Mouse (Mus musculus): Measurements from ENCODE around the gene Vamp2. TPM values are rescaled to one million over a fixed set of nuclear protein-coding genes. Genes with fewer than 3 reads are reported as not detected.

The Vamp2 gene
- polyA plus RNA-seq, 1 experiment = 51.8 TPM

DNA sequence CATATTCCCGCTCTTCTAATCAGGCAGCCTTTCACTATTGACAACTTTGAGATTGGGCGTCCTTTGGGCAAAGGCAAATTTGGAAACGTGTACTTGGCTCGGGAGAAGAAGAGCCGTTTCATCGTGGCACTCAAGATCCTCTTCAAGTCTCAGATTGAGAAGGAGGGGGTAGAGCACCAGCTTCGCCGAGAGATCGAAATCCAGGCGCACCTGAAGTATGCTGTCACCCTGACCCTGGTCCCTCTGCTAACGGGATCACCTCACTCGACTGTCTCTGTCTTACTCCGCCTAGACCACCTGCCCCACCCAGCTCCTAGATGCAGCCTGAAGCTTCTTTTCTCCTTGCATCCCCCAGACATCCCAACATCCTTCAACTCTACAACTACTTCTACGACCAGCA, 40.1 kb upstream of the Vamp2 start:
- no peak for TF ChIP-seq USF1 (IDR thresholded peaks at IDR 0.05; ENCODE audit: low read depth)
- no peak for TF ChIP-seq TCF12 (IDR thresholded peaks at IDR 0.05; ENCODE audit: insufficient read depth, poor library complexity, severe bottlenecking)
- Histone ChIP-seq H3K4me3 (no peak overlapping the region), H3K4me2 (ENCODE audit: low read depth) (no peak overlapping the region), H3ac (ENCODE audit: control insufficient read depth, insufficient read length) (no peak overlapping the region), H3K79me2 (ENCODE audit: control insufficient read depth, insufficient read depth) (peaks cover 50% of the 10 kb centered on the region), H3K36me3 (ENCODE audit: control insufficient read depth, insufficient read depth) (no peaks in the 10 kb centered on the region), H3K27me3 (ENCODE audit: control insufficient read depth, insufficient read depth, insufficient read length) (no peaks in the 10 kb centered on the region)

DNA sequence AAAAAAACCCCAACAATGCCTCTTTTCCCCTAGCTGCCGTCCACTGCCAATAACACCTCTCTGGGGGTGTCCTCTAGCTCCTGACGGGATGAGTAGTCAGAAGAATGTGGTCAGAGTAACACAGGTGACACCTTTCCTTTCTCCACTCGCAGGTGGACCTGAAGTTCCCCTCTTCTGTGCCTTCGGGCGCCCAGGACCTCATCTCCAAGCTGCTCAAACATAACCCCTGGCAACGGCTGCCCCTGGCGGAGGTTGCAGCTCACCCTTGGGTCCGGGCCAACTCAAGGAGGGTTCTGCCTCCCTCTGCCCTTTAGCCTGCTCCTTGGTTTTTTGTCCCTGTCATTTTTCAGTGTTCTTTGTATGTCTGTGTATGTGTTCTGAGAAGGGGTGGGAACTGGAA, 37.5 kb upstream of the Vamp2 start:
- Histone ChIP-seq H3K36me3 (ENCODE audit: control insufficient read depth, insufficient read depth) (no peaks in the 10 kb centered on the region), H3K4me2 (ENCODE audit: low read depth) (no peak overlapping the region), H3K27me3 (ENCODE audit: control insufficient read depth, insufficient read depth, insufficient read length) (no peaks in the 10 kb centered on the region), H3ac (ENCODE audit: control insufficient read depth, insufficient read length) (no peak overlapping the region), H3K79me2 (ENCODE audit: control insufficient read depth, insufficient read depth) (peaks cover 50% of the 10 kb centered on the region), H3K4me3 (no peak overlapping the region)
- TF ChIP-seq TCF3 (IDR thresholded peaks at IDR 0.05; ENCODE audit: insufficient read length, low read depth) (no peak), MYOD1 (IDR thresholded peaks at IDR 0.05; ENCODE audit: control insufficient read depth in 1 of 3, insufficient read length in 2 of 3, low read depth in 2 of 3) (no peak), MYOG (IDR thresholded peaks at IDR 0.05; ENCODE audit: control insufficient read depth in 1 of 3, insufficient read depth in 1 of 3, insufficient read length in 2 of 3, low read depth in 2 of 3) (no peak), MAX (IDR thresholded peaks at IDR 0.05; ENCODE audit: low read depth) (no peak), POLR2AphosphoS2 (IDR thresholded peaks at IDR 0.05; ENCODE audit: insufficient read length, low read depth) (no peak), CEBPB (IDR thresholded peaks at IDR 0.05; ENCODE audit: insufficient read depth, poor library complexity, severe bottlenecking) (no peak), SRF (IDR thresholded peaks at IDR 0.05; ENCODE audit: control insufficient read depth, insufficient read length, low read depth) (no peak), REST (IDR thresholded peaks at IDR 0.05; ENCODE audit: insufficient read depth, insufficient read length) (no peak), TCF12 (IDR thresholded peaks at IDR 0.05; ENCODE audit: insufficient read depth, poor library complexity, severe bottlenecking) (no peak), POLR2A (IDR thresholded peaks at IDR 0.05; ENCODE audit: insufficient read length, low read depth) (no peak), USF1 (IDR thresholded peaks at IDR 0.05; ENCODE audit: low read depth) (no peak), E2F4 (IDR thresholded peaks at IDR 0.05; ENCODE audit: insufficient read depth) (no peak)

DNA sequence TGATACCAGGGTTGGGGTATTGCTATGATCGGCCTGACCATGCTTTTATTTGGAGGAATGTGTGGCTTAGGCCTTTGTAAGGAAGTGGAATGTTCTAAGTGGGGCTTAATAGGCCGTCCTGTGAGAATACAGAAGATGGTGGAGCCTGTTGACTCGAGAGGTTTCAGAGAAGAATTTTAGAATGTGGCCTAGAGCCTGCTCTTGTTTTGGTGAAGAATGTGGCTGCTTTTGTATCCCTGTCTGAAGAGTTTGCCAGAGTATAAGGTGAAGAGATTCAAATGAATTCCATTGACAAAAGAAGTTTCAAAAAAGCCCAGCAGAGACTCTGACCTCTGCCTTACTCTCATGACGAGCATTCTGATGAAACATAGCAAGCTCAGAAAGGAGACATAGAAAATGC, 36.5 kb upstream of the Vamp2 start:
- Histone ChIP-seq H3ac (ENCODE audit: control insufficient read depth, insufficient read length) (no peak overlapping the region), H3K27me3 (ENCODE audit: control insufficient read depth, insufficient read depth, insufficient read length) (no peaks in the 10 kb centered on the region), H3K79me2 (ENCODE audit: control insufficient read depth, insufficient read depth) (peaks cover 39% of the 10 kb centered on the region), H3K4me2 (ENCODE audit: low read depth) (no peak overlapping the region), H3K36me3 (ENCODE audit: control insufficient read depth, insufficient read depth) (no peaks in the 10 kb centered on the region), H3K4me3 (no peak overlapping the region)
- TF ChIP-seq POLR2AphosphoS2 (IDR thresholded peaks at IDR 0.05; ENCODE audit: insufficient read length, low read depth) (no peak), MYOD1 (IDR thresholded peaks at IDR 0.05; ENCODE audit: control insufficient read depth in 1 of 3, insufficient read length in 2 of 3, low read depth in 2 of 3) (no peak), CEBPB (IDR thresholded peaks at IDR 0.05; ENCODE audit: insufficient read depth, poor library complexity, severe bottlenecking) (no peak), MYOG (IDR thresholded peaks at IDR 0.05; ENCODE audit: control insufficient read depth in 1 of 3, insufficient read depth in 1 of 3, insufficient read length in 2 of 3, low read depth in 2 of 3) (no peak), POLR2A (IDR thresholded peaks at IDR 0.05; ENCODE audit: insufficient read length, low read depth) (no peak), TCF12 (IDR thresholded peaks at IDR 0.05; ENCODE audit: insufficient read depth, poor library complexity, severe bottlenecking) (no peak), USF1 (IDR thresholded peaks at IDR 0.05; ENCODE audit: low read depth) (no peak), REST (IDR thresholded peaks at IDR 0.05; ENCODE audit: insufficient read depth, insufficient read length) (no peak), TCF3 (IDR thresholded peaks at IDR 0.05; ENCODE audit: insufficient read length, low read depth) (no peak), MAX (IDR thresholded peaks at IDR 0.05; ENCODE audit: low read depth) (no peak), SRF (IDR thresholded peaks at IDR 0.05; ENCODE audit: control insufficient read depth, insufficient read length, low read depth) (no peak), E2F4 (IDR thresholded peaks at IDR 0.05; ENCODE audit: insufficient read depth) (no peak)

- Histone ChIP-seq H3ac (ENCODE audit: control insufficient read depth, insufficient read length) (no peak overlapping the region), H3K36me3 (ENCODE audit: control insufficient read depth, insufficient read depth) (no peaks in the 10 kb centered on the region), H3K4me2 (ENCODE audit: low read depth) (no peak overlapping the region), H3K79me2 (ENCODE audit: control insufficient read depth, insufficient read depth) (peaks cover 33% of the 10 kb centered on the region), H3K27me3 (ENCODE audit: control insufficient read depth, insufficient read depth, insufficient read length) (no peaks in the 10 kb centered on the region), H3K4me3 (no peak overlapping the region)
- TF ChIP-seq CEBPB (IDR thresholded peaks at IDR 0.05; ENCODE audit: insufficient read depth, poor library complexity, severe bottlenecking) (no peak), POLR2AphosphoS2 (IDR thresholded peaks at IDR 0.05; ENCODE audit: insufficient read length, low read depth) (no peak), E2F4 (IDR thresholded peaks at IDR 0.05; ENCODE audit: insufficient read depth) (no peak), USF1 (IDR thresholded peaks at IDR 0.05; ENCODE audit: low read depth) (no peak), REST (IDR thresholded peaks at IDR 0.05; ENCODE audit: insufficient read depth, insufficient read length) (no peak), MYOG (IDR thresholded peaks at IDR 0.05; ENCODE audit: control insufficient read depth in 1 of 3, insufficient read depth in 1 of 3, insufficient read length in 2 of 3, low read depth in 2 of 3) (no peak), POLR2A (IDR thresholded peaks at IDR 0.05; ENCODE audit: insufficient read length, low read depth) (no peak), TCF12 (IDR thresholded peaks at IDR 0.05; ENCODE audit: insufficient read depth, poor library complexity, severe bottlenecking) (no peak), MYOD1 (IDR thresholded peaks at IDR 0.05; ENCODE audit: control insufficient read depth in 1 of 3, insufficient read length in 2 of 3, low read depth in 2 of 3) (no peak), TCF3 (IDR thresholded peaks at IDR 0.05; ENCODE audit: insufficient read length, low read depth) (no peak), MAX (IDR thresholded peaks at IDR 0.05; ENCODE audit: low read depth) (no peak), SRF (IDR thresholded peaks at IDR 0.05; ENCODE audit: control insufficient read depth, insufficient read length, low read depth) (no peak)
Observed at GRCm38 (mm10) chr11:69052824-69053421, 35.4 kb upstream of the Vamp2 start.

GRCm38 (mm10) chr11:69053848-69054247, 34.4 kb upstream of the Vamp2 start:
- no peak overlapping the region for H3K4me3 ChIP-seq
- H3K27me3 ChIP-seq (ENCODE audit: control insufficient read depth, insufficient read depth, insufficient read length) = no peaks in the 10 kb centered on the region
- H3K4me2 ChIP-seq (ENCODE audit: low read depth) = no peak overlapping the region
- H3K79me2 ChIP-seq (ENCODE audit: control insufficient read depth, insufficient read depth) = peaks cover 32% of the 10 kb centered on the region
- H3K36me3 ChIP-seq (ENCODE audit: control insufficient read depth, insufficient read depth) = no peaks in the 10 kb centered on the region
- TF ChIP-seq POLR2A (IDR thresholded peaks at IDR 0.05; ENCODE audit: insufficient read length, low read depth) = no peak
- H3ac ChIP-seq (ENCODE audit: control insufficient read depth, insufficient read length) = no peak overlapping the region
